Mouse (Mus musculus) right cerebral cortex, adult 2 months (tissue): Measurements from ENCODE around the gene Zfp385c.
"Not testable (repeated sequence)": the region's sequence is repeated elsewhere in the genome, so short reads cannot be mapped to it uniquely, and the experiment has no call there.

Experiments
- DNase-seq, 2 experiments: peaks; one replicate each; pipeline ENCODE4 v3.0.0; 2021 to 2022; ENCODE audit warnings: low spot score in 2 of 2

Gene Zfp385c

GRCm38 (mm10) chr11:100628056-100628455 lies 64.2 kb downstream of the Zfp385c start:
- DNase-seq, result no peak

DNA sequence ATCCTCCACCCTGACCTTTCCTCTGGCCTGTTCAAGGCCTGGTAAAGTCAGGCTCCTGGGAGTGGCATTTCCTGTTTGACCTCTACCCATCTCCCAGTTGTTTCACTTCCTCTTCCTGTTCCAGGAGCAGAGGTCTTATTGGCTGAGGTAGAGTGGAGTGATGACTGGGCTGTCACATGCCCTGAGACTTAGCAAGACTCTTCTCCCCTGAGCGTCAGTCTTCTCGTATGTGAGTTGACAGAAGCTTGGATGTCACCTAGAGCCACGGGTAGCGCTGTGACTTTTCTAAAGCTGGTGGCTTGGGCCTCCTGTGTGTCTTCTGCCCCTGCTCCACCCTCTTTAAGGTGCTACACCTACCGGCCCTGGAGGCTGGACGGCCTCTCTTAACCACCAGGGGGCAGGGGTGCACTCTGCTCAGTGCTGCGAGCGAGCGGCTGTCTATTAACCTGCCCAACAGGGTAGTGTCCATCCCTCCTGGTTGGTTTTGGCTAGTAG lies 65.5 kb downstream of the Zfp385c start:
- peak; percentile 74 to 76 for DNase-seq

DNA sequence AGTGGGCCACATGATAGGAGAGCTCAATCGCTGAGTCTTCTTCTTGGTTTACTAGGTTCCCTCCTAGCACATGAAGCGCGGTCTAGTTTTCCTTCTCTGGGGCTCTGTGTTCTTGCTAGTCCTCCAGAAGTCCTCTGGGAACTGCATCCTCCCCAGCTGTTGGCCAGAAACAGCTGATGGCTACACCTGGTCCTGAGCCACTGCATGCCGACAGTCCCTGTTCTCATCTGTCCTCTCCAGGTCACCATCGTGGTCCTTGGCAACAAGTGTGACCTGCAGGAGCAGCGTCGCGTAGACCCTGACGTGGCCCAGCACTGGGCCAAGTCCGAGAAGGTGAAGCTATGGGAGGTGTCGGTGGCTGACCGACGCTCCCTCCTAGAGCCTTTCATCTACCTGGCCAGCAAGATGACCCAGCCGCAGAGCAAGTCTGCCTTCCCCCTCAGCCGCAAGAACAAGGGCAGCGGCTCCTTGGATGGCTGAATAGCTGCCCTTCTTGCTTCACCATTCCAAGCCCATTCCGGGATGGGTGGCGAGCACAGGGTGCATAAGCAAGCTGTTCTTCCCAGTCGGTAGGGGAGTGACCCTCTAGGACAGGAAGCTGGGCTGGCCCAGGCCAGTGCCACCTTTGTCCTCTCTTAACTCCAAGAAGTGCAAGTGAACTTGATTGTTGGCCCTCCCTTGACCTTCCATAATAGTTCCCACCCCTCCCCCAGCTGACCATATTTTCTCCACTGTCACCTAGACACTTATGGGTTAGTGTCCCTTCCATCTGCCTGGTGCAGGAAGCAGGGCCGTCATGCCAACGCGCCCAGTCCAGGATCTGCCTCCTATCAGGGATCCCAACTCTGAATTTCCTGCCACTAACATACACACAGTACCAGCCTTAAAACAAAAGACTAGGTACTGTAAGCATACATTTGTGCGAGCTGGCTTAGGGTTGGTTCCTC lies 66.2 kb downstream of the Zfp385c start:
- no peak for DNase-seq

GRCm38 (mm10) chr11:100623867-100624266 lies 68.4 kb downstream of the Zfp385c start:
- DNase-seq, result no peak

- DNase-seq, result peak; percentile 98
Measured at GRCm38 (mm10) chr11:100622714-100623113, 69.5 kb downstream of the Zfp385c start.

DNA sequence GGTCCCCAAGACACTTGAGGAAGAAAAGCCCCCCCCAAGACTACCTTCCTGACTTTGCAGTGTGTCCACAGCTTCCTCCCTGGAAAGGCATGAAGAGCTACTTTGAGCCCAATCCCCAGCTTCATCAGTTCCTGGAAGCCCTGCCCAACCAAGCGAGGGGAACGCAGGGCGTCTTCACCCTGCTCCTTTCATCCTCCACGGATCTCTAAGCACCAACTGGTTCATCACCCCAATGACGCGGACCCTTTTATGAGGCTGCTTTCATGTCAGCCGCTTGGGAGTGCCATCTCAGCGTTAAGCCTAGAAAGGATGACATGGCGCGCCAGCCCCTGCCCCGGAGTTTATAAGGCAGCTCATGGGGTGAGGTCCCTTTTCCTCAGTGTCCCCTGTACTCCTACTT lies 72.3 kb downstream of the Zfp385c start, which contains the start of gene Dnajc7:
Gene Dnajc7 (minus strand): TSS at position 187 of the 400 bp plus-strand sequence.
- DNase-seq, result no peak

- peak; percentile 97 for DNase-seq
Measured at GRCm38 (mm10) chr11:100619485-100619975, 72.7 kb downstream of the Zfp385c start.

DNA sequence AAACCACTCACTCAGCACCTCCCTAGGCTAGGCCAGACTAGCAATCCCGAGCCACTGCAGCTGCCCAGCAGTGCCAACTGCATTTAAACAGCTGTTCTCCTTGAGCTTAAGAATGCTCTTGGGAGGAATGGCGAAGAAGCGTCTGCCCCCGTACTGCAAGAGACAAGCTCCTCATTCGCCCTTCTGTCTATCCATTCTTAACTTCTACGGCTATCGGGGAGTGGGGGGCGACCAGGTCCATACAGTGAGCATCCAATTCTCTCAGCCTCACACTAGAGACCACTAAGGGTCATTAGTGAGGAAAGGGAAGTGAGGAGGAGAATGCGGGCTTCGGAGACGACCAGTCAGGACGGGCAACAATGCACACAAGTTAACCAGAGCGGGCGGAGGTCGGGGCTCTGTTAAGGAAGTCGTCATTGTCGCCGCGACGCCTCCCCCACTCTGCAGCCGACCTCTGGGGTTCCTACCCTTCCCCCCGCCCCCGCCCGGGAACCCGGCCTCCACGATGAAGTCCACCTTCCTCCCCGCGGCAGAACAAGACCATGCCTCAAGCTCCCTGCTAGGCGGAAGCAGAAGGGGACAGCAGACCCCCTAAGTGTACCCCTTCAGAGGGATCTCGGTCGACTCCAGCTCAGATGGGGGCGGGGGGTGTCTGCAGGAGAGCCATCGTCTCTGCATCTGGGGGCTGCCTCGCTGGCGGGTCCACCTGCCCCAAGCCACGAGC lies 73.3 kb downstream of the Zfp385c start, which contains the start of gene Nkiras2:
Gene Nkiras2 (plus strand): TSS at position 484 of the 724 bp plus-strand sequence.
- peak; percentile 56 to 61 for DNase-seq

DNA sequence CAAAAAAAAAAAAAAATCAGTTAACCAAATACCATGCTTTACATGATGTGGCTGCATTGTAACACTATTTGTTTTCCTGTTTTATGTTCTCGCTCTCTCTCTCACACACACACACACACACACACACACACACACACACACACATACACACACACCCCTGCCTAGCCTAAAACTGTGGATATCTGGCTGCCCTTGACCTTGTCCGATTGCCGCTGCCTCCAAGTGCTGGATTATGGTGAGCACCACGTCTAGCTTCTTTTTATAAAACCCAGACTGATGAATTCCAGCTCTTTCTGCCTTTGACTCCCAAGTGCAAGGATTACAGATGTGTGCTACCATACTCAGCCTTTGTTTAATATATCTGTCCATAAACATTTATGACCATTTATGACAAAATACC lies 74.8 kb downstream of the Zfp385c start:
- no peak for DNase-seq

- DNase-seq, result not testable (repeated sequence)
Measured at GRCm38 (mm10) chr11:100616836-100617235, 75.4 kb downstream of the Zfp385c start.

DNA sequence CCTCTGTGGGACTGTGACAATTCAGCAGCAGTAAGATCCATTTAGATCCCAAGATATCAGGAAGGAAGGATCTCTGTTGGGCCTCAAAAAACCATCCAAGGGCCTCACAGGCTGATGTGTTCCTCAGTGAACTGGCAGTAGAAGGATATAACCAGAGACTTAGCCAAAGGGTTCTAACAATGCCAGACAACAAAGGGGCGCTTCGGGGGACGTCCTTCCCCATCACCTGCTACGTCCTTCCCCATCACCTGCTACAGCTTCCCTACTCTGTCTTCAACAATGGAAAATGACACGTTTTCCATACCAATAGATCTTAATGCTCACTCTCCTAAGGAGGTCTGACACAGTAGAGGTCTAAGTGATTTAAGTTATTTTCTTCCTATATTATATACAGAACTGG lies 75.9 kb downstream of the Zfp385c start:
- DNase-seq, result no peak

- no peak for DNase-seq
Measured at GRCm38 (mm10) chr11:100613241-100613640, 79.0 kb downstream of the Zfp385c start.

DNA sequence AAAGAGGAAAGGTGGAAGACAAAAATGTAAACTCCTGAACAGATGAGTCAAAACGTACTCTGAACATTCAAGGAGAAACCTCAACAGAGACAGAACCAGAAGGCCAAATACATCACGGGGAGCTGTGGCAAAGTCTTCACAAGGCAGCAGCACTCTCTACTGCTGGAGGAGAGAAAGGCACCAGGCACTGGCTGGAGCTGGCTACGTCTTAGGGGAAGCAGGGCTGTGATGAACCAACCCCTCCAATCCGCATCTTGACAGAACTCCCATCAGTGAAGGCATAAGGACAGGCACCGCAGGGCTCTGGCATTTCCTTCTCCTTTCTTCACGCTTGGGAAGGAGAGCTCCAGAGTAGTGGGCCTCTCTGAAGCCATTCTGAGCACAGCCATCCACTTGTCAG lies 80.6 kb downstream of the Zfp385c start:
- DNase-seq, result no peak

DNA sequence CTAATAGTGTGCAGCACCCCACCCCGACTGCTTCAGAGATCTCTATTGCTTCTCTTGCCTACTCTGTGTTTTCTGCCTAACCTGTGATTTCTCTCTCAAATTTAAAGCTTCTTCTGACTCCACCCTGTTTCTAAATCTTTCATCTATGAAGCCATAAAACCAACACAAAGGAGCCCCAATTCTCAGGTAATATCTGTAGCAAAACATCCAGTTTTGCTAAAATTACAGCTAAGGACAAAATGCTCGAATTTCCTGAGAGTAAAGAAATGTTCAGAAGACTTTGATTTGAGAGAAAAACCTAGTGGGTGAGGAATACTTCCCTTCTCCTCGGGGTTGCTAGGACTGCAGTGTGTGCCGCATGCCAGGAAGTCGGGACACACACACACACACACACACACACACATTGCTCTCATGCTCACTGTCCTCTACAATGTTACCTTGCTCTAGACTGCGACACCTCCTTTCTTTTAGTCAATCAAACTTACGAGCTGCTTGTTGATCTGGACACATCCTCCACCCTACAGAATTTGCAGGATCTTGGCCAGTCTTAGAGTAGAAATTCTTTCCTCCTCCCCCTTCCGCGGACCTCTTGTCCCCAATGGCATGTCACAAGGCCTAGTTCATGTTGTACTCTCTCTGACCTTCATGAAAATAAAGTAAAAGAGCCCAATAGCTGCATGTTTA lies 82.1 kb downstream of the Zfp385c start:
- no peak for DNase-seq

- DNase-seq, result no peak
Measured at GRCm38 (mm10) chr11:100609355-100609996, 82.8 kb downstream of the Zfp385c start.

GRCm38 (mm10) chr11:100608796-100609195 lies 83.5 kb downstream of the Zfp385c start:
- no peak for DNase-seq

DNA sequence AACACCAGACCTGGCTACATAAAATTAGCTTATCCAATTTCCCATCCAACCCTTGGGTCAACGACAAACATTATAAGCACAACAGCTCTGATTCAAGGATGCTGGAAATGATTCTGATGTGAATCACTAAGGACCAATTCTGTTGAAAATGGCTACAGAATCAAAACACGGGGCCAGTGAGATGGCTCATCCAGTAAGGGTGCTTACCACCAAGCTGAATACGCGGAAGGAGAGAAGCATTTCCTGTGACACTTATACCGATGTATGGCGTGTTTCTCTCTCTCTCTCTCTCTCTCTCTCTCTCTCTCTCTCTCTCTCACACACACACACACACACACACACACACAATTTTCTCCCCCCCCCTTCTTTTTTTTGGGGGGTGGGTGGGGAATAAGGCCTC lies 85.1 kb downstream of the Zfp385c start:
- no peak for DNase-seq

DNA sequence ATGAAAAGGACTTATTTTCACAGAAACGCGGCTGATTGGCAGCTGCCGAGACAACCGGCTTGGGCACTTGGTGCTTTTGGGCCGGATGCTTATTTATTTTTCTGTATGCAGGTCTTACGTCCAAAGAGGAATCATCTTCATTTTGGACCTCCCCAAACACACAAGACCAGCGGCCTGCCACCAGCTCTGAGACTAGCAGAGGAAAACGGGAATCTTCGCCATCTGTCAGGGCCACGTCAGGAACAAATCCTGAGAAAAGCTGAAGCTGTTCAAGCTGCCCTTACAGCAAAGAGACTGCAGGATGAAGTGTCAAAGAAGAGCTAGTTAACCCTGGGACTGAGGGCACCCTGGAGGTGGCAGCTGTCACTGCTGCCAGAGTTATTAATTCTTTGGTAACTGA lies 86.8 kb downstream of the Zfp385c start:
- no peak for DNase-seq

DNA sequence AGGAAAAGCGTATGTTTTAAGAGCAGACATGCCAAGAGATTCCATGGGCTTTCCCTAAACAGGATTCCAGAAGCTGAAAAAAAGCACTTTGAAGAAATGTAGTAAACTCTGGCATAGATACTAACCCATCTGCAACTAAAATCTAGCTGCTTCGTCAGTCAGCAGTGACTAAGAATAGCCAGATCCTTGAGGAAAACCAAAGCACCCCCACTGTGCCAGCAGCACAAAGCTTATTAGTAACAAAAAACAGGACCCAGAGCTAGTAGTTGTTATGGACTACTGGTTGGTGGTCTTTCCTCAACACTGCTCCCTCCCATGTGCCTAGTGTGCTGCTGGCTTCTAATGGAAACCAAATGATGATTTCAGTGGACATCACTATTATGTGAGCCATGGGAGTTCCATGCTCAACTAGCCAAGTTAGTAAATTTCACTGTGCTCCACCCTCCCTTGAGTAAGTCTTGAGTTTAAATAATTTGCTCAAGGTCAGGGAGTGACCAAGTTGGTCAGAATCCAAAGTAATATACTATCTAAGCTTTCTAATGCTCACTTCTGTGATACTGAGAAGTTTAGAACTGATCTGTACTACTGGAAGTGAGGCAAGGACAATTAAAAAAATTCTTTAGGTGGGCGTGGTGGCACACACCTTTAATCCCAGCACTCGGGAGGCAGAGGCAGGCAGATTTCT lies 87.8 kb downstream of the Zfp385c start:
- DNase-seq, result no peak

GRCm38 (mm10) chr11:100603813-100604212 lies 88.4 kb downstream of the Zfp385c start:
- DNase-seq, result no peak

DNA sequence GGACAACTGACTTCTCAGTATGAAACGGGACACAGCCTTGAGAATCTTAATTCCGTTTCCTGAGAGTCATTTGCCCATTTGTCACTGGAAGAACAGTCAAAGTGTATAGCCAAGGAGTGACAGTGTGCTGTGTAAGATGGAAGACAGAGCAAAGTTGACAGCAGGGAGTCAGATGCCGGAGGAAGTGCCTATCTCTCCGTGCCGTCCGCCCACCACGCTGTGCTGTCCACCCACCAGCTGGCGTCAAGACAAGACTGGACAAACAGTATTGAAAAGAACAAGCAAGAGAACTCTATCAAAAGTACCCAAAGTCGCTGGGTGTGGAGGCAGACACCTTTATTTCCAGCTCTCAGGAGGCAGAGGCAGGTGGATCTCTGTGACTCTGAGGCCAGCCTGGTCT lies 89.1 kb downstream of the Zfp385c start:
- DNase-seq, result no peak
